Mouse (Mus musculus) megakaryocyte, adult 5-6 weeks (primary cell): Measurements from ENCODE around the gene Ptpn1. TPM values are rescaled to one million over a fixed set of nuclear protein-coding genes. Genes with fewer than 3 reads are reported as not detected.
A peak's percentile ranks its signal among the peaks of the same experiment; 100 is the strongest.

Experiments used
- ATAC-seq: 2 replicates; pipeline ENCODE4 v1.8.0; 2016; ENCODE audit warnings: mild to moderate bottlenecking, inconsistent platforms; ENCODE audit not compliant: poor library complexity, severe bottlenecking
- total RNA-seq, 2 experiments: library from RNA; stranded (forward) in 1 of 2; stranded (reverse) in 1 of 2; fragments of 153-499, 151-499 nt in 1 of 2; fragments of 221-1000, 200-1000 nt in 1 of 2; gene quantifications; 2 replicates each; pipeline versions ENCODE4 v1.2.3 to v1.2.4; 2015 to 2017

Gene Ptpn1
- total RNA-seq, 2 experiments from 2014 or later: 54.8 to 151 TPM

DNA sequence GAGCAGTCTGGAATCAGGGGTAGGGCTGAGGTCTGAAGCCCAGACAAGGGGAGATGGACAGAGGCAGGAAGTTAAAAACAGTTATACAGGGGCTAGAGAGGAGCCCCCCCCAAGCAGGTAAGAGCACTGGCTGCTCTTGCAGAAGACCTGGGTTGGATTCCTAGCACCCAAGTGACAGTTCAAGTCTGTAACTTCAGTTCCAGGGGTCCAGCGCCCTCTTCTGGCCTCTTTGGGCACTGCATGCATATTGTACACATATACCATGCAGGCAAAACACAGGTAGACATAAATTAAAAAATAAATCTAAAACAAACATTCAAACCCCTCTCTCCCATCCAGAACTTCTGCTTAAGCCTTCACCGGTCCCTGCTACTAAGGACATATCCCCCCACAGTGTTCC is 72.5 kb downstream of the Ptpn1 start:
- no peak for ATAC-seq

DNA sequence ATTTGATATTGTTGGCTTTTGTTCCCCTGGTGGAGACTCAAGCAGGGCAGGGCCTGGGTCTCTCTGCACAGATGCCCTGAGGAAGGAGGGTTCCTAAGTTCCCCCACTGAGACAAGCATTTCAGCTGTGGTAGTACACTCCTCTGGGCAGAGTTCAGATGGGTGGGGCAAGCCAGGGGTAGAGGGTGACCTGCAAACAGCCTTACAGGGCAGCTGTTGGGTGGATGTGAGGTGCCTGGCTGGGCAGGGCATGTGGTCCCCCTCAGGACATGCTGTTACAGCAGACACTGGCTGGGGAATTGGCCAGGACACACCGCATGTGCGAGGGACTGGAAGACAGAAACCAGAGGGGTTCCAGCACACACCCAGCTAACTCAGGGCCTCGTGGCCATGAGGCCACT is 73.1 kb downstream of the Ptpn1 start:
- ATAC-seq: no peak

GRCm38 (mm10) chr2:168005616-168006015 is 73.8 kb downstream of the Ptpn1 start:
- peak; percentile 72 for ATAC-seq

DNA sequence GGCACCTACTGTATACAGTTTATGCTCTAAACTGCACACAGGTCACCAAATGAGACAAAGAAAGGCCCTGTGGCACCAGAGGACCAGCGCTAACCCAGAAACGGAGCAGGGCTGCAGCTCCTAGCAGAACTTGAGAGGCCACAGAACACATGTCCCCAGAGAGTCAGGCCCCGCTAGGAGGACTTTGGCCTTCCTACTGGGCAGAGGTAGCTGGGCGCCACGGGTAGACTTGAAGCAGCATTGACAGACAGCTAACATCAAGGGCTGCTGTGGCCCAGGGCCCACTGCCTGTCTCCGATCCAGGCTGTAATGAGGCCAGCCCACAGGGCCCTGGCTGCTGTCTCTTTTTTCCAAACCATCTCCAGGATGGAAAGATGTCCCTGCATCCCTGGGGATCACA is 74.6 kb downstream of the Ptpn1 start:
- ATAC-seq: no peak

DNA sequence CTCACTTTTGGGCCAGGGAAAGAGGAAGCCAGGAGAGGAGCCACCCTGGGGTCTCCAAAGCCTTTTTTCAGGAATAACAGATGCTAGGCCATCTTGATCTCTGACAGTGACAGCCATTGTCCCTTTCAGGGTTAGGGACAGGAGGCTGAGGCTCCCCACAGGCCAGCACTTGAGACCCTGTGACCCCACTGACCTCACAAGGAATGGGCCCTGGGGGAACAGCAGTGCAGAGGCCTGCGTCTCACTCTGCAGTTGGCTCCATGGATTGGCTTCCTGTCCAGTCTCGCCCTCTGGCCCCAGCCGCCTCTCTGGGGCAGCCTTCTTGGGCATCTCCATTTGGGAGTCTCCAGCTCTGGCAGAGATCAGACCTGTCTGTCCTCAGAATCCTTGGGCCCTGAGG is 76.3 kb downstream of the Ptpn1 start:
- ATAC-seq: no peak

DNA sequence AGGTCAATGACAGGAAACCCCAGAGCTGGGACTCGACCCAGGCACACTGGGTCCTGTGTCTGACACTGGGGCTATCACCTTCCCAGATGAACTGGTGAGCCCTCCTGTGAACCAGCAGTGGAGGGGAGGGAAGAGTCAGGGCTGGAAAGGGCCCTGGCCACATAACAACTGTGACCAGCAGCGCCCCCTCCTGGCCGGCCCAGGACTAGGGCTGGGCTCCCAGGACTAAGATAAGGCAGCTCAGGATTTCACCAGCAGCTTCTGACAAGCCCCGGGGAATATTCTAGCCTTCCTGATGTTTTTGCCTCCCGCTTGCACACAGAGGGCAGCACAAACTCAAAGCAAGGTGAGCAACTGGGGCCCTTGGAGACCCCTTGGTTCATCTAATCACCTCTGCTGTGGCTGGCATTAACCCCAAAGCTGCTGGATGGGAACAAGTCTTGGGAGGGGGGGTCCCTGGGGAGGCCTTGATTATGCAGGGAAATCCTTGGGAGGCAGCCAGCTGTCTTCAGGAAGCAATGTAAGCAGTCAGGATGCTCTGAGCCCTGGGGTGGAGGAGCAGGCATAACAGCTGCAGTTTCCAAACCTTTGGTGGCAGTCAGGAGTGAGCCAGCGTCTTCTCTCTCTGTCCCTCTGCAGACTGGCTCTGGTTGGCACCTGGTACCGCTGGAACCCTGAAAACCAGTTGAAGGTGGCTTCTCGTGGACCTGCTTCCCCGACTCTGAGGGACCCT is 78.2 kb downstream of the Ptpn1 start, which contains the start of gene Ripor3:
TSS of gene Ripor3 (minus strand) at position 683 of the 733 bp plus-strand sequence.
- ATAC-seq: peak; percentile 77

- no peak for ATAC-seq
Observed at GRCm38 (mm10) chr2:168010893-168011292, 79.0 kb downstream of the Ptpn1 start.

DNA sequence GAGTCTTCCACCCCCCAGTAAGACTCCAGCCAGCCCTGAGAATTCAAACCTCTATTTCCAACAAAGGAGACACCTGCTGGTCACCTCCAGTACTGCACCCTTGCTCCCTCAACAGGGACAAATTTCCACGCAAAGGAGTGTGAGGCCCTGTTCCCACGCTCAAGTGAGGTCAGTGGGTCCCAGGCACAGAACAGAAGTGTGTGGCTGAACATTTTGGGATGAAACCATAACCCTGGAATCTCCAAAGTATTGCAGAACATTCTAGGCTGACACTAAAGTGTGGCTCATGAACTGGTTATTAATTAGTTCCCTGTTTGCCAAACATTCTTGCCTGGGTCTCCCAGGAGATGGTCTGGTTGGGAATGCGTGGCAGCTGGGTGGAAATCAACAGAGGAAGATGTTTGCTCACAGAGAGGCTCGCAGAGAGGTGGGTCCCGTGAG is 85.1 kb downstream of the Ptpn1 start:
- peak; percentile 73 for ATAC-seq

- no peak for ATAC-seq
Observed at GRCm38 (mm10) chr2:168019201-168019715, 87.4 kb downstream of the Ptpn1 start.

DNA sequence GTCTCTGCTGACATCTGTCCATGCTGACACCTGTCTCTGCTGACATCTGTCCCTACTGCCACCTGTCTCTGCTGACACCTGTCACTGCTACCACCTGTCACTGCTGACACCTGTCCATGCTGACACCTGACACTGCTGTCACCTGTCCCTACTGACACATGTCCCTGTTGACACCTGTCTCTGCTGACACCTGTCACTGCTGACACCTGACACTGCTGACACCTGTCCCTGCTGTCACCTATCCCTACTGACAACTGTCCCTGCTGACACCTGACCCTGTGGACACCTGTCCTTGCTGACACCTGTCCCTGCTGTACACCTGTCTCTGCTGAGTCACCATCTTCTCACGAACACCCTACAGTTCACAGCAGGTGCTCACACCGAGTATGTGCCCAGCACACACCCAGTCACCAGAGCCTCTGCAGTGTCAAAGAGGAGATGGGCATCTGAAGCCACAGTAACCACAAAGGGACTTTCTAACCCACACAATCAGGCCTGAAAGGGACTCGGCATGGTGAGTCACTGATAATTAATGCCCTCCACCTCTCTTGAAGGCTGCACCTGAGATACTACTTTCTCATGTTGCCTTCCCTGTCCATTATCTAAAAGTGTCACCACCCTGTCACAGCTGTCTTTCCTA is 92.0 kb downstream of the Ptpn1 start:
- ATAC-seq: no peak

DNA sequence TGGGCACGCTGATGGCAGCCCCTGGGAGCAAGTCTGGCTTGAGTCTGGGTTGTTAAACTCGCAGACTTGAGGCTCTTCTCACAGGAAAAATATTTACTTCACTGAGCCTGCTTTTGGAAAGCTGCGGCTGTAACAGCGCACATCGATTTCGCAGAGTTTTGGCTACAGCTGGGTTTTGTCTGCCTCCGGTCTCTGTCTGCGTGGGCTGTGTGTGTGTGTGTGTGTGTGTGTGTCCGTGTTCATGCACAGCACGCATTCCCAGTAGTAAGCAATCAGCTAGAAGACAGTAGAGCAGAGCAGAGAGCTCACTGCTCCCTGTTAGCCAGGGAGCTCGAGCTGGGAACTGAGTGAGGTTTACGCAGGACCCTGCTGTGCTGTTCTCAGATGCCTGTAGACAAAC is 93.3 kb downstream of the Ptpn1 start:
- ATAC-seq: no peak

DNA sequence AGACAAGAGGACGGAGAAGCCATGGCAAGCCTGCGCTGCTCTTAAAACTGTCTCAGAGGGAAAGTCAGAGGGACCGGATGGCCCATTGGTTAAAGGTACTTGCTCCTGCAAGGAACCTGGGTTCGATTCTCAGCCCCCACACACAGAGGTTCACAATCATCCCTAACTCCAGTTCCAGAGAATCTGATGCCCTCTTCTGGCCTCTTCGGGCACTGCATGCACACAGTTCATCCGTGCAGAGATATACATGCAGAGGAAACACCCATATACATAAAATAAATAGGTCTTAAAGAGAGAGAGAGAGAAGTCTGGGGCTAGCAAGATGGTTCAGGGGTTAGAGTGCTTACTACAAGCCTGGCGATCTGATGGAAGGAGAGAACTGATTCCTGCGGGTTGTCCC is 94.0 kb downstream of the Ptpn1 start:
- no peak for ATAC-seq

GRCm38 (mm10) chr2:168026467-168026866 is 94.6 kb downstream of the Ptpn1 start:
- no peak for ATAC-seq

- no peak for ATAC-seq
Observed at GRCm38 (mm10) chr2:168028376-168028775, 96.5 kb downstream of the Ptpn1 start.

Other genes starting within 250 kb of the Ptpn1 start
- 79.3 and 125 TPM in 2 replicates for gene Cebpb, start 243.1 kb upstream of the Ptpn1 start, total RNA-seq (2015)
- 55.5 and 59.5 TPM in 2 replicates for gene Cebpb, start 243.1 kb upstream of the Ptpn1 start, total RNA-seq (2017)
- 25.1 and 35.7 TPM in 2 replicates for gene Tmem189, start 242.2 kb upstream of the Ptpn1 start, total RNA-seq (2015)
- 40.6 and 43.1 TPM in 2 replicates for gene Tmem189, start 242.2 kb upstream of the Ptpn1 start, total RNA-seq (2017)
- 0.20 TPM in 1 of 2 replicates, not detected in the other for gene Ripor3, start 78.6 kb downstream of the Ptpn1 start, total RNA-seq (2015)
- not detected in 2 replicates for gene Ripor3, start 78.6 kb downstream of the Ptpn1 start, total RNA-seq (2017)
- gene Pard6b, start 148.9 kb downstream of the Ptpn1 start, total RNA-seq (2015): 0.30 TPM in 1 of 2 replicates, not detected in the other
- gene Pard6b, start 148.9 kb downstream of the Ptpn1 start, total RNA-seq (2017): 0.26 TPM in 1 of 2 replicates, not detected in the other